Mouse (Mus musculus) gastrocnemius, adult 2 months (tissue): ENCODE measurements around the gene Smoc2. TPM values are rescaled to one million over a fixed set of nuclear protein-coding genes. Genes with fewer than 3 reads are reported as not detected.

Experiments used
- DNase-seq: peaks from one replicate; pipeline ENCODE4 v3.0.0; 2022
- H3K27ac ChIP-seq: fragments of 200-600 bp; 2 replicates; pipeline ENCODE4 v1.8.1; 2022; ENCODE audit warnings: mild to moderate bottlenecking
- H3K4me3 ChIP-seq: fragments of 200-600 bp; 2 replicates; pipeline ENCODE4 v1.8.1; 2022; ENCODE audit warnings: mild to moderate bottlenecking, moderate library complexity
- CTCF ChIP-seq: fragments of 200-600 bp; IDR thresholded peaks from 2 replicates; pipeline ENCODE4 v1.8.1; 2022; ENCODE audit warnings: antibody characterized with exemption, mild to moderate bottlenecking, moderate library complexity
- intact Hi-C: fragments of 180-260 bp; cut with DNase I; formaldehyde crosslinking; loops from one replicate; pipeline ENCODE4 v1.15.1; 2025
- total RNA-seq, 2 experiments: library from RNA; stranded (reverse); gene quantifications; 2 replicates each; pipeline ENCODE4 v1.2.3; 2021

The Smoc2 gene
- total RNA-seq, 2 experiments from 2014 or later, result 40.6 to 65.5 TPM

- Histone ChIP-seq H3K4me3 (peak overlapping the region; percentile 4; the same call in 1 of the 2 replicates), H3K27ac (peak overlapping the region; percentile 69)
- DNase-seq, result peak; percentile 76
- no peak for TF ChIP-seq CTCF
- intact Hi-C loops, result loop anchor here (10.0 kb wide), 2 partner anchors 88 to 128 kb away; no protein-coding TSS in a partner anchor
Observed at GRCm38 (mm10) chr17:14372324-14373145, 93.2 kb downstream of the Smoc2 start.

DNA sequence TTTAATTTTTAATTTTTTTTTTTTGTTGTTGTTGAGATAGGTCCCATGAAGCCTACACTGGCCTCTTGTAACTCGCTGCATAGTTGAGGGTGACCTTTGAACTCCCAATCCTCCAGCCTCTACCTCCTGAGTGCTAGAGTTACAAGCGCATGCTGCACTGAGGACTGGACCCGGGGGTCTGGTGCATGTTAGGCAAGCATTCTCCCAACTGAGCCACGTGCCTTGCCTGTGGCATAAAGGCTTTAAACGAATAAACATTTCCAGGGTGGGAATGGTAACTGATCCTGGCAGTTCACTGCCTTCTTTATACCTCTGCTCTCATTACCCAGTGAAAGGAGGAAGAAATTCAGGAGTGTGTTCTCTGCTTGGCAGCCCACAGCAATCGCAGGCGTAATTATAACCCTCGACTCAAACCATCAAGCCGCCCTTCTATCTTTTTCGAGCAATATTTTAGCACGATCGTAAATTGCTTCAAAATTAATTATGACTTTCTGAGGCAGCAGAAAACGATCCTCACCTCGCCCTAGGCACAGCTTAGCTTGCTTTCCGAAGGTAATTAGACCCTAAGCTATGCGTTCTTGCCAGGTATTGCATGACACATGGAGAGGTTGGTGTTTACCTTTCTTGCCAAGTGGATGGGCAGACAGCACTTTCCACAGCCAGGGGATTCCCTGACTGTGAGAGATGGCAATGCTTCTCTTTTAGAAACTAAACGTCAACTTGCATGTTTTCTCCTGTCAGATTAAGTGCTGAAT lies 99.6 kb downstream of the Smoc2 start:
- DNase-seq, result peak; percentile 50
- intact Hi-C loops, result loop anchor here (10.0 kb wide), 2 partner anchors 94 to 134 kb away; no protein-coding TSS in a partner anchor
- Histone ChIP-seq H3K27ac (peak overlapping the region; percentile 57), H3K4me3 (no peak overlapping the region)
- TF ChIP-seq CTCF, result no peak

DNA sequence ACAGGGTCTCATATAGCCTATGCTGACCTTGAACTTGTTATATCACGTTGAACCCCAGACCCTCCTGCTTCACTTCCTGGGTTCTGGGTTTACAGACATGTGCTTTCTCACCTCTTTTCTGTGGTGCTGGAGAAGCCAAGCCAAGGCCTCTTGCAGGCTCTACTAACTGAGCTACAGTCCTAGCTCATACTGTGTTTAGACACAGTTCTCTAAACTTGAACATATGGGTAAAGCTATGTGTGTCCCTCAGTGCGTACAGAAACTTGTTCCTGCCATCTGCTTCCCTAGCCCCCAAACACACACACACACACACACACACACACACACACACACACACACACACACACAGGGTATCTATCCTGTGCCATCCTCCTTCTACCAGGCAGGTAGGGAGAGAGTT lies 100.2 kb downstream of the Smoc2 start:
- TF ChIP-seq CTCF, result no peak
- Histone ChIP-seq H3K4me3 (no peak overlapping the region), H3K27ac (peak overlapping the region; percentile 72)
- no peak for DNase-seq
- intact Hi-C loops, result loop anchor here (10.0 kb wide), 2 partner anchors 95 to 135 kb away; no protein-coding TSS in a partner anchor

- intact Hi-C loops, result loop anchor here (10.0 kb wide), 2 partner anchors 95 to 135 kb away; no protein-coding TSS in a partner anchor
- DNase-seq, result no peak
- no peak for TF ChIP-seq CTCF
- H3K4me3 ChIP-seq, result no peak overlapping the region
- peak overlapping the region; percentile 72 for H3K27ac ChIP-seq
Observed at GRCm38 (mm10) chr17:14379966-14380365, 100.7 kb downstream of the Smoc2 start.

DNA sequence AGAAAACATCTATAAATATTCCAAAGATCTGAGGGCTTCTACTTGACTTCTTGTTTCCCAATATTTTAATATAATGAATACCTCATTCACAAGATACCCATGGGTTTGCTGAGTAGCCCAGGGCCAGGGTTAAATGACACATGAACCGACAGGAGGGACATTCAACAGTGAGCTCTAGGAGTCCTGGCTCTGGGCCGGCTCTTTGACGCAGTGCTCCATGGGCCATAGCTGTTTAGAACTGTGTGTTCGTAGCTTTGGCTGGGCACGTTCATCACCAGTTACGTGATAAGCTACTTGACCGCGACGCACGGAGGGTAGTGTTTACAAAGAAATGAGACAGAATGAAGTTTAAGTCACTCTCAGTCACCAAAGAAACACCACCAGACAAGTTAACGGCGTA lies 101.2 kb downstream of the Smoc2 start:
- no peak for TF ChIP-seq CTCF
- intact Hi-C loops, result no loop called here
- Histone ChIP-seq H3K27ac (peak overlapping the region; percentile 72), H3K4me3 (no peak overlapping the region)
- DNase-seq, result peak; percentile 59

DNA sequence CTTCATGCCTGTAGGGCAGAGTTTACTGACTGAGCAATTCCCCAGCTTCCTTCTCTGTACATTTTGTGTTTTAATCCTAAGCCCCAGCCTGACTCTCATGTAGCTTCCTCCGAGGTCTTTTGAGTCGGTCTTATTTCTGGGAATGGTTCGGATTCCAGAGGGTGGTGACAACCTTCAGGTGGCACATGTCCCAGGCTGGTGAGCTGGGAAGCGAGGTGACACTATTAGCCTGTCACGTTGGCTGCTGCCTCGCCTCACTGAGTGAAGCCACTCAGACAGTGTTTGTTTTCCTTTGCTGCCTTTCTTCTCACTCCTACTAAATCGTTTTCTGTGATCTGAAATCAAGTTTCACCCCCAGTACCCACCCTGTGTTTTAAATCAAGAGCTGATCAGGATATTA lies 102.2 kb downstream of the Smoc2 start:
- no peak for TF ChIP-seq CTCF
- no peak overlapping the region for H3K4me3 ChIP-seq
- intact Hi-C loops, result no loop called here
- no peak for DNase-seq
- peak overlapping the region; percentile 72; the same call in 1 of the 2 replicates for H3K27ac ChIP-seq

- no peak for DNase-seq
- intact Hi-C loops, result no loop called here
- Histone ChIP-seq H3K27ac (no peak overlapping the region), H3K4me3 (no peak overlapping the region)
- TF ChIP-seq CTCF, result no peak
Observed at GRCm38 (mm10) chr17:14383981-14384380, 104.7 kb downstream of the Smoc2 start.

DNA sequence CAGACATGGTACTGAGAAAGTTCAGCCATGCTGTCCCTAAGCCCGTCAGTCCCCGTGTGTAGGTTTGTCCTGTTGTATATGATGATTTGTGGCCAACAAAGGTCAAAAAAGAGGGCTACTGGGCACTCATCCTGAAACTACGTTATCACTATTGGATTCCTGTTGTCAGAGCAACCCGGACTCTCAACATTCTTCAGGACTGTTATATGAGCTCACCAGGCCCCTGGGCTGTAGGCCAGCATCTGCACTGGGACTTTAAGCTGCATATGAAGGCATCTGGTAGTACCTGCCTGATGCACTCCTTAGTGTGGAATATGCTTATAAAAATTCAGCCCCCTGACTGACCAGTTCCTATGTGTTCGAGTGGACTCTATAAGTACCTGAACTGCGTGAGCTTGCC lies 105.7 kb downstream of the Smoc2 start:
- TF ChIP-seq CTCF, result no peak
- intact Hi-C loops, result no loop called here
- Histone ChIP-seq H3K4me3 (no peak overlapping the region), H3K27ac (no peak overlapping the region)
- DNase-seq, result peak; percentile 29

DNA sequence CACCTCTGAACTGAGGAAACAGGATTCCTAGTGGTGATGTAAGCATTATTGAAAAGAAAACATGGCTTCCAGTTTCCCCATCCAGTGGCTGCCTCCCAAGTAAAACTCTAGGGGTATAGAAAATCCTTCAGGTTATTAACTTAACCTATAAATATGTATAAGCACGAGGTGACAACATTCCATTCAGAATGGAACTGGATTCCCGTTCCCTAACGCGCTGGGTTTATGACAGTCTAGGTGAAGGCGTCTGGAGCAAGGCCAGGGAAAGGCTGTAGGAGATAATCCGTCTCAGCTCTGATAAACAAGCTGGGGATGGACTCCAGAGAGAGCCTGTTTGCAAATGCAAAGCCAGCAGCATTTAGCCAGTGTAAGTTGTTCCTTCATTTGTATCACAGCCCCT lies 108.0 kb downstream of the Smoc2 start:
- intact Hi-C loops, result no loop called here
- no peak overlapping the region for H3K4me3 ChIP-seq
- no peak for TF ChIP-seq CTCF
- DNase-seq, result no peak
- no peak overlapping the region for H3K27ac ChIP-seq

GRCm38 (mm10) chr17:14392443-14392842 lies 113.1 kb downstream of the Smoc2 start:
- no peak for TF ChIP-seq CTCF
- Histone ChIP-seq H3K27ac (no peak overlapping the region), H3K4me3 (no peak overlapping the region)
- intact Hi-C loops, result no loop called here
- no peak for DNase-seq

GRCm38 (mm10) chr17:14394861-14395260 lies 115.6 kb downstream of the Smoc2 start:
- no peak for DNase-seq
- intact Hi-C loops, result no loop called here
- Histone ChIP-seq H3K27ac (no peak overlapping the region), H3K4me3 (no peak overlapping the region)
- TF ChIP-seq CTCF, result no peak

DNA sequence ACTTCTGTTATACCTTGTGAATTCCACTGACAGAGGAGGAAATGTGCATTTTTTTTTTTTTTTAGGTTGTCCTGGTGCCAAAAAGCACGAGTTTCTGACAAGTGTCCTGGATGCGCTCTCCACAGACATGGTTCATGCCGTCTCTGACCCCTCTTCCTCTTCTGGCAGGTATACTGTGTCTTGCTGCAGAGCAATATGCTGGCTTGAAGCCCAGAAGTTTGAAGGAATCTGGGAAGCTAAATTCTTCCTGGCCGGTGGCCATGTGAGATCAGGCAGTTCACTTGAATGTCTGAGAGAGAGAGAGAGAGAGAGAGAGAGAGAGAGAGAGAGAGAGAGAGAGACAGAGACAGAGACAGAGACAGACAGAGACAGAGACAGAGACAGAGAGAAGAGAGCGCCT lies 118.2 kb downstream of the Smoc2 start:
- intact Hi-C loops, result no loop called here
- peak; percentile 69 for DNase-seq
- TF ChIP-seq CTCF, result no peak

More for the DNA sequence above, 118.2 kb downstream of the Smoc2 start:
- no peak overlapping the region for H3K4me3 ChIP-seq
- no peak overlapping the region for H3K27ac ChIP-seq
